Mouse (Mus musculus): ENCODE results near the gene Uimc1. TPM values are rescaled to one million over a fixed set of nuclear protein-coding genes. Genes with fewer than 3 reads are reported as not detected.

Gene Uimc1
- polyA plus RNA-seq, 1 experiment from 2014 or later = 30.9 TPM

- Histone ChIP-seq H3K36me3 (ENCODE audit: control insufficient read depth, insufficient read depth, low read length) (no peaks in the 10 kb centered on the region), H3K27me3 (ENCODE audit: control insufficient read depth, insufficient read depth, low read depth, low read length) (no peaks in the 10 kb centered on the region; the same call in 1 of the 2 replicates), H3K4me2 (ENCODE audit: low read depth, low read length) (no peak overlapping the region), H3K9me3 (ENCODE audit: control insufficient read depth, low read length) (no peaks in the 10 kb centered on the region), H3K9ac (ENCODE audit: low read length) (no peak overlapping the region), H3K27ac (ENCODE audit: low read length) (no peak overlapping the region), H3K4me3 (ENCODE audit: low read length) (no peak overlapping the region), H3K4me1 (replicated peaks; ENCODE audit: control insufficient read depth, insufficient read depth, low read length) (peaks cover 5% of the 10 kb centered on the region; the same call in 1 of the 2 replicates)
- 88% methylated on average over 7 of the region's 7 CpGs for WGBS
- ATAC-seq (ENCODE audit: low read depth) = no peak
Observed at GRCm38 (mm10) chr13:54992215-54992614, 107.9 kb downstream of the Uimc1 start.

- WGBS = 30% methylated on average over 7 of the region's 7 CpGs
- peak; percentile 48; the same call in 1 of the 2 replicates for ATAC-seq (ENCODE audit: low read depth)
- no peak overlapping the region for H3K4me2 ChIP-seq (ENCODE audit: low read depth, low read length)
- no peaks in the 10 kb centered on the region for H3K36me3 ChIP-seq (ENCODE audit: control insufficient read depth, insufficient read depth, low read length)
- no peak overlapping the region for H3K9ac ChIP-seq (ENCODE audit: low read length)
- no peak overlapping the region for H3K4me3 ChIP-seq (ENCODE audit: low read length)
- no peaks in the 10 kb centered on the region; the same call in 1 of the 2 replicates for H3K4me1 ChIP-seq (replicated peaks; ENCODE audit: control insufficient read depth, insufficient read depth, low read length)
- H3K27ac ChIP-seq (ENCODE audit: low read length) = no peak overlapping the region
- H3K27me3 ChIP-seq (ENCODE audit: control insufficient read depth, insufficient read depth, low read depth, low read length) = no peaks in the 10 kb centered on the region
- H3K9me3 ChIP-seq (ENCODE audit: control insufficient read depth, low read length) = no peaks in the 10 kb centered on the region
Observed at GRCm38 (mm10) chr13:54988181-54988760, 111.8 kb downstream of the Uimc1 start.

- 67% methylated on average over 9 of the region's 9 CpGs for WGBS
Observed at GRCm38 (mm10) chr13:54987405-54987804, 112.7 kb downstream of the Uimc1 start.

GRCm38 (mm10) chr13:54983614-54984013, 116.5 kb downstream of the Uimc1 start:
- no peak overlapping the region for H3K9ac ChIP-seq (ENCODE audit: low read length)
- no peaks in the 10 kb centered on the region for H3K9me3 ChIP-seq (ENCODE audit: control insufficient read depth, low read length)
- peaks cover 4% of the 10 kb centered on the region; the same call in 1 of the 2 replicates for H3K4me1 ChIP-seq (replicated peaks; ENCODE audit: control insufficient read depth, insufficient read depth, low read length)
- no peak overlapping the region for H3K27ac ChIP-seq (ENCODE audit: low read length)
- H3K27me3 ChIP-seq (ENCODE audit: control insufficient read depth, insufficient read depth, low read depth, low read length) = no peaks in the 10 kb centered on the region
- H3K4me2 ChIP-seq (ENCODE audit: low read depth, low read length) = no peak overlapping the region
- no peak overlapping the region for H3K4me3 ChIP-seq (ENCODE audit: low read length)
- WGBS = 66% methylated on average over 2 of the region's 2 CpGs
- no peaks in the 10 kb centered on the region for H3K36me3 ChIP-seq (ENCODE audit: control insufficient read depth, insufficient read depth, low read length)
- no peak for ATAC-seq (ENCODE audit: low read depth)

More at GRCm38 (mm10) chr13:54987405-54987804, 112.7 kb downstream of the Uimc1 start:
- ATAC-seq (ENCODE audit: low read depth) = no peak
- no peak overlapping the region for H3K27ac ChIP-seq (ENCODE audit: low read length)
- no peak overlapping the region for H3K9ac ChIP-seq (ENCODE audit: low read length)
- no peaks in the 10 kb centered on the region; the same call in 1 of the 2 replicates for H3K4me1 ChIP-seq (replicated peaks; ENCODE audit: control insufficient read depth, insufficient read depth, low read length)
- H3K4me2 ChIP-seq (ENCODE audit: low read depth, low read length) = no peak overlapping the region
- H3K27me3 ChIP-seq (ENCODE audit: control insufficient read depth, insufficient read depth, low read depth, low read length) = no peaks in the 10 kb centered on the region
- H3K4me3 ChIP-seq (ENCODE audit: low read length) = no peak overlapping the region
- H3K36me3 ChIP-seq (ENCODE audit: control insufficient read depth, insufficient read depth, low read length) = no peaks in the 10 kb centered on the region
- H3K9me3 ChIP-seq (ENCODE audit: control insufficient read depth, low read length) = no peaks in the 10 kb centered on the region

- Histone ChIP-seq H3K36me3 (ENCODE audit: control insufficient read depth, insufficient read depth, low read length) (no peaks in the 10 kb centered on the region), H3K27ac (ENCODE audit: low read length) (no peak overlapping the region), H3K4me3 (ENCODE audit: low read length) (no peak overlapping the region), H3K9ac (ENCODE audit: low read length) (no peak overlapping the region), H3K27me3 (ENCODE audit: control insufficient read depth, insufficient read depth, low read depth, low read length) (no peaks in the 10 kb centered on the region), H3K4me2 (ENCODE audit: low read depth, low read length) (no peak overlapping the region), H3K9me3 (ENCODE audit: control insufficient read depth, low read length) (no peaks in the 10 kb centered on the region), H3K4me1 (replicated peaks; ENCODE audit: control insufficient read depth, insufficient read depth, low read length) (peaks cover 4% of the 10 kb centered on the region; the same call in 1 of the 2 replicates)
- 55% methylated on average over 8 of the region's 8 CpGs for WGBS
- ATAC-seq (ENCODE audit: low read depth) = no peak
Observed at GRCm38 (mm10) chr13:54983001-54983400, 117.1 kb downstream of the Uimc1 start.

GRCm38 (mm10) chr13:54980957-54981356, 119.1 kb downstream of the Uimc1 start:
- no peak overlapping the region for H3K4me3 ChIP-seq (ENCODE audit: low read length)
- peaks cover 4% of the 10 kb centered on the region; the same call in 1 of the 2 replicates for H3K4me1 ChIP-seq (replicated peaks; ENCODE audit: control insufficient read depth, insufficient read depth, low read length)
- no peaks in the 10 kb centered on the region for H3K36me3 ChIP-seq (ENCODE audit: control insufficient read depth, insufficient read depth, low read length)
- no peak for ATAC-seq (ENCODE audit: low read depth)
- 74% methylated on average over 12 of the region's 12 CpGs for WGBS
- H3K27ac ChIP-seq (ENCODE audit: low read length) = no peak overlapping the region
- no peak overlapping the region for H3K4me2 ChIP-seq (ENCODE audit: low read depth, low read length)
- no peaks in the 10 kb centered on the region for H3K9me3 ChIP-seq (ENCODE audit: control insufficient read depth, low read length)
- H3K27me3 ChIP-seq (ENCODE audit: control insufficient read depth, insufficient read depth, low read depth, low read length) = no peaks in the 10 kb centered on the region
- H3K9ac ChIP-seq (ENCODE audit: low read length) = no peak overlapping the region

GRCm38 (mm10) chr13:54978804-54979203, 121.3 kb downstream of the Uimc1 start:
- no peak overlapping the region for H3K4me2 ChIP-seq (ENCODE audit: low read depth, low read length)
- no peak overlapping the region for H3K27ac ChIP-seq (ENCODE audit: low read length)
- no peaks in the 10 kb centered on the region for H3K36me3 ChIP-seq (ENCODE audit: control insufficient read depth, insufficient read depth, low read length)
- H3K9ac ChIP-seq (ENCODE audit: low read length) = no peak overlapping the region
- H3K4me1 ChIP-seq (replicated peaks; ENCODE audit: control insufficient read depth, insufficient read depth, low read length) = peaks cover 4% of the 10 kb centered on the region; the same call in 1 of the 2 replicates
- H3K9me3 ChIP-seq (ENCODE audit: control insufficient read depth, low read length) = no peaks in the 10 kb centered on the region
- ATAC-seq (ENCODE audit: low read depth) = no peak; the same call in 1 of the 2 replicates
- no peak overlapping the region for H3K4me3 ChIP-seq (ENCODE audit: low read length)
- 50% methylated on average over 8 of the region's 8 CpGs for WGBS
- no peaks in the 10 kb centered on the region for H3K27me3 ChIP-seq (ENCODE audit: control insufficient read depth, insufficient read depth, low read depth, low read length)

Other genes starting within 250 kb of the Uimc1 start
- gene Unc5a, start 150.9 kb downstream of the Uimc1 start, polyA plus RNA-seq (2015; fragmentation: Nextera tagmentation; extraction: Ambion mirVana) = 4.3 TPM in 2 replicates
- gene Hk3, start 78.9 kb downstream of the Uimc1 start, polyA plus RNA-seq (2015; fragmentation: Nextera tagmentation; extraction: Ambion mirVana) = 0.95 and 1.3 TPM in 2 replicates
- 15.1 and 20.0 TPM in 2 replicates for gene Zfp346, start 5.0 kb upstream of the Uimc1 start, polyA plus RNA-seq (2015; fragmentation: Nextera tagmentation; extraction: Ambion mirVana)
- gene Gm17617, start 33.2 kb upstream of the Uimc1 start, polyA plus RNA-seq (2015; fragmentation: Nextera tagmentation; extraction: Ambion mirVana) = not detected in 2 replicates
- 26.3 and 27.7 TPM in 2 replicates for gene Fgfr4, start 52.3 kb upstream of the Uimc1 start, polyA plus RNA-seq (2015; fragmentation: Nextera tagmentation; extraction: Ambion mirVana)
- gene Nsd1, start 109.5 kb upstream of the Uimc1 start, polyA plus RNA-seq (2015; fragmentation: Nextera tagmentation; extraction: Ambion mirVana) = 50.7 and 56.2 TPM in 2 replicates
- gene Prelid1, start 220.2 kb upstream of the Uimc1 start, polyA plus RNA-seq (2015; fragmentation: Nextera tagmentation; extraction: Ambion mirVana) = 466 and 483 TPM in 2 replicates
- gene Rab24, start 221.6 kb upstream of the Uimc1 start, polyA plus RNA-seq (2015; fragmentation: Nextera tagmentation; extraction: Ambion mirVana) = 76.9 and 84.3 TPM in 2 replicates
- gene Mxd3, start 229.5 kb upstream of the Uimc1 start, polyA plus RNA-seq (2015; fragmentation: Nextera tagmentation; extraction: Ambion mirVana) = 44.0 and 46.4 TPM in 2 replicates